Mouse (Mus musculus): ENCODE results near the gene Cdk5rap2. TPM values are rescaled to one million over a fixed set of nuclear protein-coding genes. Genes with fewer than 3 reads are reported as not detected.

The Cdk5rap2 gene
- polyA plus RNA-seq, 1 experiment: 7.9 TPM

DNA sequence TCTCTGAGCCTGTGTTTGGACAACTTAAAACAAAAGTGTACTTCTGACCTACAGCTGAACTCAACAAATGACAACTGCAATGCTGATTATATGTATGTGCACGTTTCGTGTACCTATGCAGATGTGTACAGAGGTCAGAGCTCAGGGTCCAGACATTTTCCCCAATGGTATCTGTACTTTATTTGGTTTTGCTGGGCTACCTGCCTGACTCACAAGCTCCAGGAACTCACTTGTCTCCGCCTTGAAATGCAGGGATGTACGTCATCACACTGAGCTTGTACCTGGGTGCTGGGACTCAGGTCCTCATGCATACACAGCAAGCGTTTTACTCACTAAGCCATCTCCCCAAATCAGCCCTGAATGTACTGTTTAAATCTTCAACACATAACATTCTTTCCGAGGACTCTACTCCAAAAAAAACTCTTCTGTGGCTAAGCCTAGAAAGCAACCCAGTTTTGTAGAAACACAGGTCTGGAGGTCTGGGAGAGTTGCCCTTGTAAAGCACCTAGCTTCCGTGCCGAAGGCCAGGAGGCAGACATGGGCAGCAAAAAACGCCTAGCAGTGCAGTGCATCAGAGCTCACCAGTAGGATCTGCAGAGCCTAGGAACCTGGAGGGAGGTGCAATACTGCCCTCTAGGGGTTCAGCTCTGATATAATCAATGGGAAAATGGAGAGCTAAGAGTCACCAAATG, 54.4 kb downstream of the Cdk5rap2 start:
- peak; percentile 41 to 85 for DNase-seq (ENCODE audit: extremely low spot score in 1 of 2, low spot score in 1 of 2)

DNA sequence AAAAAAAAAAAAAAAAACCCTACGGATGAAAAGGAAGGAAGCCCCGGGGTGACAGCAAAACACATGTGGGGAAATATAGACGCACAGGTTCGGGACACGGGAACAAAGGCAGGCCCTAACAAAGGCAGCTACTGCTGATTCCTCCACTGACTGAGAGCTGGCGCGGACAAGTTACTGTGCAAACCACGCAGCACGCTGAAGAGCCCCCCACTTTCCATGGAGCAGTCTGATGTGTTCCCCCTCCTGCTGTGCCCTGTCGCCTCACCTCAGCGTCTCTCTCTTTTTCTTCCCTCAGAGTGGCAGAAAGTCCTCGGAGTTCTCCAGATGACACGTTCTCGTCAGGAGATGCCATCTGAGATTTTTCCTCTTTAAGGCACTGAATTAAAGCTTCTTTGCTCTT, 55.8 kb downstream of the Cdk5rap2 start:
- no peak for DNase-seq (ENCODE audit: extremely low spot score in 1 of 2, low spot score in 1 of 2)

GRCm38 (mm10) chr4:70353656-70354055, 56.6 kb downstream of the Cdk5rap2 start:
- DNase-seq (ENCODE audit: extremely low spot score in 1 of 2, low spot score in 1 of 2): no peak

DNA sequence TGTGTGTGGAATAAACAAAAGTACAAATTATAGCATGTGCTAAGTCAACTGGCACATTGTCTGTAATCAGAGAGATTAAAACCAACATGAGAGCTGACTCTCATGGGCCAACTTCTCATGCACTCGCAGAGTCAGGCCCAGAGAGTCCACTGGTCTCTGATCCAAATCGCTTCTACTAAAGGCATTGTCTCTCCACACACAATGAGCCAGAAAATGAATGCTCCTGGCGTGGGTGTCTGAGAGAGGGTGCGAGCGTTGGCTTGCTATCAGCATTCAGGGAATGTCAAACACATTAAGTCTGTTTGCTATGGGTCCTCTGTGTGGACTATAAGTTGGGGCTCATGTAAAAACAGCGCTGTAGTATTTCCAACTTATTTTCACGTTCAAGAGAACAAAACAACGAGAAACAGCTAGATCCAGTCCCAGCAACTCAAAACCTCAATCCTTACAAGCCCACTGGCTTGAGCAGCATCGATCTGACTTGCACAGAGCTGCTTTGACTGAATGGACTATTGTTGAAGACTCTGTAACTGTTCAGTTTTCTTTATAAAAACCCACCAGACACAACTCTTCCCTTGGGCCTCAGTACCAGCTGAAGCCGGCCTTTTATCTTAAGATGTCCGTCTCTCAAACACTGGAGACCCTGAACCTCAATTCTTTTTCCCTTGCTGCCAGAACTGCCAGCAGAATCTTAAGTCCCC, 74.6 kb downstream of the Cdk5rap2 start:
- no peak for DNase-seq (ENCODE audit: extremely low spot score in 1 of 2, low spot score in 1 of 2)

DNA sequence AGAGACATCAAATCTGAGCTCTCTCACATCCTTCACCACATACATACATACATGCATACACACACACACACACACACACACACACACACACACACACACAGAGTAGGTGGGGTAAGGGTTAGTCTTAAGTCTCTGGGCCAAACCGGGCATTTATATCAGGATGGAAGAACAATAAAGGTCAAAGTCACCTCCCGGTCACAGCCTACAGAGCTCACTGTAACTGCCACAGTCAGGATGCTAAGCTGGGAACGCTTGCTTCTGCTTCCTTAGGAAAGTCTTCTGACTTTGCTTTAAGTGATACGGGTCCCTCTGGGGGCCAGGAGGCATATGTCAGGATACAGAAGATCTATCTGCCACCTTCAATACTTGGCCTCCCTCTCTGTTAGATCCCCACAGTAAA, 75.2 kb downstream of the Cdk5rap2 start:
- no peak for DNase-seq (ENCODE audit: extremely low spot score in 1 of 2, low spot score in 1 of 2)

GRCm38 (mm10) chr4:70332981-70333380, 77.3 kb downstream of the Cdk5rap2 start:
- no peak for DNase-seq (ENCODE audit: extremely low spot score in 1 of 2, low spot score in 1 of 2)

GRCm38 (mm10) chr4:70332576-70332975, 77.7 kb downstream of the Cdk5rap2 start:
- no peak for DNase-seq (ENCODE audit: extremely low spot score in 1 of 2, low spot score in 1 of 2)

GRCm38 (mm10) chr4:70331181-70331580, 79.1 kb downstream of the Cdk5rap2 start:
- no peak for DNase-seq (ENCODE audit: extremely low spot score in 1 of 2, low spot score in 1 of 2)

DNA sequence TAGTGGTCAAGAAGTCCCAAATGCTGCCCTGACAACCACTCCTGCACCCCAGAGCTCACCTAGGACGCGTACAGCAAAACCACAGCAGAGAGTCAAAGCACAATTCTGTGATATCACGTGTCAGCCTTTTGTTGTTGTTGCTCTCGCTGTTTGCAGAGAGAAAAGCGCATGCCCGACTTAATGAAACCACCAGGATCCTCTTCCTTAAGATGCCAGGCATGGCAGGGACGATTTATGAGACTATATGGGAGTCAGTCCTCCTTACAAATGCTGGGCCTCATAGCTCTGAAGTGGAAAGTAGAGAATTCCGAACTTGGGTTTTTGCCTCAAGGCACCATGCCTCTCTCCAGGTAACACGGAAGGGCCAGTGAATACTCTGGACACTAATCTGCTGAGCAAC, 82.2 kb downstream of the Cdk5rap2 start:
- no peak for DNase-seq (ENCODE audit: extremely low spot score in 1 of 2, low spot score in 1 of 2)

- no peak for DNase-seq (ENCODE audit: extremely low spot score in 1 of 2, low spot score in 1 of 2)
Observed at GRCm38 (mm10) chr4:70327436-70327835, 82.8 kb downstream of the Cdk5rap2 start.

GRCm38 (mm10) chr4:70321586-70321985, 88.7 kb downstream of the Cdk5rap2 start:
- DNase-seq (ENCODE audit: extremely low spot score in 1 of 2, low spot score in 1 of 2): no peak

DNA sequence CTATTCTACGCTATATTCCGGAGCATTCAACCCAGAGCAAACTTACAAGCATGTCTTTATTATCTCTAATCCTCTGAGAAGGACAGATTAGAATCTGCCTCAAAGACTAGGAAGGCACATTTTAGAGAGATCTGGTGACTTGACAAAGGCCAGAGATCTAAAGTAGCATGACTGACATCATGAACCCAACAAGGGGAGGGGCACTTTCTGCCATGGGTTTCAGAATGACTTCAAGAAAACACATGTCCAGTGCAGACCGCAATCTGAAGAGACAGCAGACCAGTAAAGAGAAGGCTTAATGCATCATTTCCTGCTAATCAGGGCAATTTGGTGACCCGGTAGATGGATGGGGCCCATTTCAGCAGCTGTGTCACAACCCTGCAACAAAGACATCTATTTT, 98.1 kb downstream of the Cdk5rap2 start:
- no peak for DNase-seq (ENCODE audit: extremely low spot score in 1 of 2, low spot score in 1 of 2)

DNA sequence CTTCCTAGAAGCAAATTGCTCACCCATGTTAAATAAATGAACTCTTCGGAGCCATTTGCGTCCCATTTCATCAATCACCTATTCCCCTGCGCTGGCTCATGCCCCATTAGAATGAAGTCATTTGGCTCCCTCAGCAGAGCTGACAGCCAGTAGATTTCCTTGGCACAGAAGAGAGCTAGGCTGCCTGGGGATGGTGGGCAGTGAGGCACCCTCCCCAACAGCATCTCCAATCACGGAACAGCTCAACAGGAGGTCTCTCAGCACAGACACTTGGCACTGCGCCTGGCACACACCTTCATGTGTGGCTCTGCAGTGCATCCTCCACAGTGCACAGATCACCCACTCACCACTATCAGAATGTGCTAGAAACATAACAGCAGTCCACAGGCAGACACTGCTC, 98.7 kb downstream of the Cdk5rap2 start:
- DNase-seq (ENCODE audit: extremely low spot score in 1 of 2, low spot score in 1 of 2): peak; percentile 68 to 73

GRCm38 (mm10) chr4:70307230-70307629, 103.0 kb downstream of the Cdk5rap2 start:
- peak; percentile 64 to 93 for DNase-seq (ENCODE audit: extremely low spot score in 1 of 2, low spot score in 1 of 2)

GRCm38 (mm10) chr4:70303870-70304269, 106.4 kb downstream of the Cdk5rap2 start:
- peak in 1 of 2 experiments; percentile 17 for DNase-seq (ENCODE audit: extremely low spot score in 1 of 2, low spot score in 1 of 2)

GRCm38 (mm10) chr4:70301187-70301586, 109.1 kb downstream of the Cdk5rap2 start:
- DNase-seq (ENCODE audit: extremely low spot score in 1 of 2, low spot score in 1 of 2): no peak

DNA sequence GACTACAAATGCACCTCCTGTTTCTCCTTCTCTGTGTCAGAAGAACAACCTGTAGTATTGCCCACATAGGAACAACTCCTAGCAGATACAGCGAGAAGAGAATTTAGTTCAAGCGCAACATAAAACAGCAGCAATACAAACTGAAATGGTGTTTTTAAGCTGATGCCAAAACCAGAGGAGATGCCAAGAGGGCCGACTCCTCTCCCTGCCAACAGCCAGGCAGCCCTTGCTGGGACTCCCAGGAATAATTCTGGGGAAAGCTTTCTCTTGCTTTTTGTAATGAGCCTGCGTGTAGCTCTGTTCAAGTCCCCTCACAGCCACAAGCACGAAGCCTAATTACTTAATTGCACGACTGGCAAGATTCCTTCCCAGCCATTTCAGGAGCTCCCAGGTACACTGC, 120.9 kb downstream of the Cdk5rap2 start:
- DNase-seq (ENCODE audit: extremely low spot score in 1 of 2, low spot score in 1 of 2): no peak

DNA sequence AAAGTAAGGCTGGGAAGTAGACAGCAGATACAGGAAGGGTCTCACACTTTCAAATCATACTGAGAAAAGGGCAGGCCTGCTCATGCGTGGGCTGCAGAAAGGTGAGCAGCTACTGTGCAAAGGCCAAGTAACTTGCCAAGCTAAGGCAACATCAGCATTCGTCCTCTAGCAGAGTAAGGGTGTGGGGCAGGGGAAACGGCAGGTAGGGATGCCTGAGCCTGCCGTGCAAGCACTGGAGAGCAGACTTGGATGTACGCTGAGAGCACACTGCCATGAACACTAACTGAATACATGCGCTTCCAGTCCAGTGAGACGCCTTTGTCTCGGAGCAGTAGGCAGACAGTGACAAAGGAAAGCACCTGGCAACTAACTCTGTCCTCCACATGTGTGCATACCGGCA, 127.1 kb downstream of the Cdk5rap2 start:
- DNase-seq (ENCODE audit: extremely low spot score in 1 of 2, low spot score in 1 of 2): no peak

DNA sequence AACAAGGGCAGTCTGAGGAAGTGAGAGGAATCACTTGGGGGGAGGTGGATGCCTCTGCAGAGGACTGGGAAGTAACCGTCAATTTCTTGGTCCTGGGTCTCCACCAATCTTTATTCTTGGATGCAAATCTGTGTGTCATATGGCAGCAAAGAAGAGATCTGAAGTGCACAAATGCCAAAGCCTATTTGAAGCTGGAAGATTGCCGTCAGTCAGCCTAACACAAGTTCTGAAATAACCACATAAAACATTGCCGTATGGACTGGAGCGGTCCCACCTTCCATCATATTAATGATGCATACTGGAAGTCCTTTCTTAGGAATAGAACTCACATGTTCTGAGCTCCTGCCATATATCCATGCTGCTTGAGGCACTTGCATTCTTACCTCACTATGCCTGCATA, 131.4 kb downstream of the Cdk5rap2 start:
- DNase-seq (ENCODE audit: extremely low spot score in 1 of 2, low spot score in 1 of 2): no peak

DNA sequence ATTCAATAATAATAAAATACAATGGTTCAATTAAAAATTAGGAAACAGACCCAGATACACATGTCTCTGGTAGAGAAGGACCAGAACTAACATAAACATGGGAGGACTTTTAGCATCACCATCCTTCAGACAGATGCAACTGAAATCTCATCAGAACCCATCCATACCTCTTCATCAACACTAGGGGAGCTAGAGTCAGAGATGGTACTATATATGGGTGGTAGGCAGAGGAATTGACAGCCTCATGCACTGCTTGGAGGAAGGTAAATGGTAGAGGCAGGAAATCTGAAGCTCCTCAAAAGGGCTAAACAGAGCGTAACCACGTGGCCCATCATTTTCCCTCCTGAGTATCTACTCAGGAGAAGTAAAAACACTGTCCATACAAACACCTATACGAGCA, 132.2 kb downstream of the Cdk5rap2 start:
- no peak for DNase-seq (ENCODE audit: extremely low spot score in 1 of 2, low spot score in 1 of 2)

DNA sequence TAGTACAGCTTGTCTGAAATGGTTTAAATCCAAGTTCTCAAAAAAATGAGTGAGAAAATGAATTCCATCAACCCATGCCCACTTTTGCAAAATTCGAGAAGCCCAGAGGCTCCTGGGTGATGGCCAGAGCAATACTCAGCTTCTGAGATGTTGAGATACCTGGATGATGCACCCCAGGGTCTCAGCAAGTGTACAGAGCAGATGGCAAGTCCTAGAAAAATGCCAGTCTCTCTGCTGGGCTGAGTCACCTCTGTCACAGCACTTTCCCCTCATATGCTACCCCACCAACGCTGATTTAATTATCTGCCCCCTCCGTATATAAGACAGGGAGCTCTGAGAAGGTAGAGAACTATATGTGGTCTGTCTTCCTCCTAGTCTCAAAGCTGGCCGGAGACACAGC, 137.3 kb downstream of the Cdk5rap2 start:
- no peak for DNase-seq (ENCODE audit: extremely low spot score in 1 of 2, low spot score in 1 of 2)

- no peak for DNase-seq (ENCODE audit: extremely low spot score in 1 of 2, low spot score in 1 of 2)
Observed at GRCm38 (mm10) chr4:70272527-70272926, 137.7 kb downstream of the Cdk5rap2 start.
